Mouse (Mus musculus) skeletal muscle tissue, adult 2 months (tissue): ENCODE results near the gene Zfp239.

ENCODE experiments used
- DNase-seq: peaks from one replicate; pipeline ENCODE4 v3.0.0-alpha.2; 2012; ENCODE audit warnings: low read depth, low spot score

Zfp239 gene

GRCm38 (mm10) chr6:117906590-117907271 is 44.8 kb downstream of the Zfp239 start:
- DNase-seq, result peak; percentile 99

GRCm38 (mm10) chr6:117907301-117907978 is 45.5 kb downstream of the Zfp239 start:
- peak; percentile 87 for DNase-seq

- no peak for DNase-seq
Measured at GRCm38 (mm10) chr6:117907979-117908355, 46.1 kb downstream of the Zfp239 start.

GRCm38 (mm10) chr6:117908424-117908900 is 46.6 kb downstream of the Zfp239 start:
- DNase-seq, result no peak

- no peak for DNase-seq
Measured at GRCm38 (mm10) chr6:117910120-117910661, 48.3 kb downstream of the Zfp239 start.

- DNase-seq, result no peak
Measured at GRCm38 (mm10) chr6:117914541-117914940, 52.6 kb downstream of the Zfp239 start.

- no peak for DNase-seq
Measured at GRCm38 (mm10) chr6:117916205-117916736, 54.4 kb downstream of the Zfp239 start.

GRCm38 (mm10) chr6:117916737-117917426 is 55.0 kb downstream of the Zfp239 start:
- DNase-seq, result peak; percentile 72

- DNase-seq, result peak; percentile 18
Measured at GRCm38 (mm10) chr6:117917576-117917975, 55.7 kb downstream of the Zfp239 start.

- no peak for DNase-seq
Measured at GRCm38 (mm10) chr6:117918043-117918442, 56.1 kb downstream of the Zfp239 start.

- peak; percentile 44 for DNase-seq
Measured at GRCm38 (mm10) chr6:117920659-117921640, 59.0 kb downstream of the Zfp239 start.

- DNase-seq, result no peak
Measured at GRCm38 (mm10) chr6:117922041-117922440, 60.1 kb downstream of the Zfp239 start.
